Mouse (Mus musculus): ENCODE results near the gene Dkk3. TPM values are rescaled to one million over a fixed set of nuclear protein-coding genes. Genes with fewer than 3 reads are reported as not detected.

Gene Dkk3
- polyA plus RNA-seq (2021; fragmentation: Nextera tagmentation): 160 and 174 TPM in 2 replicates
- long read RNA-seq, experiment 1, transcript Dkk3-201 (8 exons, 3,359 nt): major isoform, 418 of 1,074 reads
- long read RNA-seq, experiment 1, partial matches to known transcripts: 393 of 1,074 reads
- long read RNA-seq, experiment 1, other reads (novel, unspliced or antisense): 263 of 1,074 reads
- long read RNA-seq, experiment 2, transcript Dkk3-201 (8 exons, 3,359 nt): major isoform, 54 of 252 reads
- long read RNA-seq, experiment 2, partial matches to known transcripts: 77 of 252 reads
- long read RNA-seq, experiment 2, other reads (novel, unspliced or antisense): 121 of 252 reads

GRCm38 (mm10) chr7:112158942-112159341 lies at the start of gene Dkk3:
TSS of gene Dkk3 (minus strand) at chr7:112159057.

Other genes starting within 250 kb of the Dkk3 start
- gene Usp47, start 135.6 kb downstream of the Dkk3 start, polyA plus RNA-seq (2021; fragmentation: Nextera tagmentation): 12.3 and 14.5 TPM in 2 replicates
- 59.8 and 125 TPM in 2 replicates for gene Mical2, start 66.8 kb upstream of the Dkk3 start, polyA plus RNA-seq (2021; fragmentation: Nextera tagmentation)